In genomic region chr9:120547026-120547668, GRCm38 (mm10) we compare ENCODE assay signal across 10 mouse cellular contexts. TPM values are rescaled to one million over a fixed set of nuclear protein-coding genes. Genes with fewer than 3 reads are reported as not detected.
A peak's percentile ranks its signal among the peaks of the same experiment; 100 is the strongest.
DNase-seq lines count a peak whose midpoint lies in the region; ATAC-seq lines count a peak whose summit lies in the region.
"Had no signal": no experiment of that assay in that cellular context is flagged by ENCODE, and none has a peak within 500 bp of the region (broad histone marks: within the 10 kb centered on the region; RNA-seq: fewer than 3 reads in every experiment).

No protein-coding gene starts in this region.

- H3K9me3 ChIP-seq in lung, embryonic 16.5 days (ENCODE audit: control insufficient read depth, low read length) = no peaks in the 10 kb centered on the region
- no peaks in the 10 kb centered on the region for H3K9me3 ChIP-seq in stomach, embryonic 16.5 days (replicated peaks; ENCODE audit: control insufficient read depth, low read length)

- peaks cover 9% of the 10 kb centered on the region for H3K4me1 ChIP-seq in lung, embryonic 16.5 days (replicated peaks; ENCODE audit: control insufficient read depth, insufficient read depth, low read length)
- peaks cover 20% of the 10 kb centered on the region for H3K4me1 ChIP-seq in stomach, embryonic 16.5 days (ENCODE audit: control insufficient read depth, insufficient read depth, low read length)

- no peaks in the 10 kb centered on the region for H3K27me3 ChIP-seq in lung, embryonic 16.5 days (ENCODE audit: control insufficient read depth, insufficient read depth, low read depth, low read length)
- H3K27me3 ChIP-seq in stomach, embryonic 16.5 days (ENCODE audit: control insufficient read depth, insufficient read depth, low read length) = no peaks in the 10 kb centered on the region

- H3K27ac ChIP-seq in lung, embryonic 16.5 days (ENCODE audit: low read length) = peak overlapping the region; percentile 80
- peak overlapping the region; percentile 88 for H3K27ac ChIP-seq in stomach, embryonic 16.5 days (ENCODE audit: low read length)
- H3K27ac ChIP-seq: liver, embryonic 14.5 days had no signal

- peak overlapping the region; percentile 44 for H3K4me2 ChIP-seq in lung, embryonic 16.5 days (ENCODE audit: low read depth, low read length)
- H3K4me2 ChIP-seq in stomach, embryonic 16.5 days (ENCODE audit: low read depth, low read length) = peak overlapping the region; percentile 38

- DNase-seq in embryo, embryonic 10.5 days (ENCODE audit: low spot score) = peak; percentile 23
- DNase-seq in embryo, embryonic 9.5 days (ENCODE audit: extremely low spot score) = no peak
- peak; percentile 15 for DNase-seq in thymus, postnatal 4 days
- no peak for DNase-seq in thymus, postnatal 10 days (ENCODE audit: low spot score in 2 of 2)
- DNase-seq in cerebellum, postnatal 25 days = no peak
- DNase-seq in natural killer cell, adult 2 months (ENCODE audit: low spot score in 2 of 2) = no peak
- DNase-seq: kidney, postnatal 10 days had no signal

- no peaks in the 10 kb centered on the region for H3K36me3 ChIP-seq in lung, embryonic 16.5 days (ENCODE audit: control insufficient read depth, insufficient read depth, low read length)
- H3K36me3 ChIP-seq in stomach, embryonic 16.5 days (ENCODE audit: control insufficient read depth, insufficient read depth, low read length) = no peaks in the 10 kb centered on the region

- peak; percentile 81 for ATAC-seq in lung, embryonic 16.5 days (ENCODE audit: low read depth)
- peak; percentile 86 for ATAC-seq in stomach, embryonic 16.5 days (ENCODE audit: insufficient read depth, low FRiP score)

- 11% methylated on average over 16 of the region's 16 CpGs for WGBS in lung, embryonic 16.5 days
- WGBS in stomach, embryonic 16.5 days = 11% methylated on average over 16 of the region's 16 CpGs

- peak overlapping the region; percentile 26 for H3K9ac ChIP-seq in lung, embryonic 16.5 days (ENCODE audit: low read length)
- peak overlapping the region; percentile 33; the same call in 1 of the 2 replicates for H3K9ac ChIP-seq in stomach, embryonic 16.5 days (ENCODE audit: low read length)
- H3K9ac ChIP-seq: liver, embryonic 14.5 days had no signal

- peak overlapping the region; percentile 15; the same call in 1 of the 2 replicates for H3K4me3 ChIP-seq in lung, embryonic 16.5 days (ENCODE audit: low read length)
- no peak overlapping the region for H3K4me3 ChIP-seq in stomach, embryonic 16.5 days (replicated peaks; ENCODE audit: low read length)

RNA-seq across cellular contexts. Expression of gene Entpd3, which starts 7.5 kb away (rescaled TPM):
- 9.3 and 10.8 TPM in 2 replicates for polyA plus RNA-seq in lung, embryonic 16.5 days (2015; fragmentation: Nextera tagmentation; extraction: Ambion mirVana)
- 5.4 and 5.6 TPM in 2 replicates for polyA plus RNA-seq in stomach, embryonic 16.5 days (2015; fragmentation: Nextera tagmentation; extraction: Ambion mirVana)

RNA-seq across cellular contexts. Expression of gene Rpl14, which starts 24.1 kb away (rescaled TPM):
- polyA plus RNA-seq in lung, embryonic 16.5 days (2015; fragmentation: Nextera tagmentation; extraction: Ambion mirVana) = 767 and 782 TPM in 2 replicates
- polyA plus RNA-seq in stomach, embryonic 16.5 days (2015; fragmentation: Nextera tagmentation; extraction: Ambion mirVana) = 689 and 823 TPM in 2 replicates

RNA-seq across cellular contexts. Expression of gene Eif1b, which starts 55.1 kb away (rescaled TPM):
- 155 and 173 TPM in 2 replicates for polyA plus RNA-seq in lung, embryonic 16.5 days (2015; fragmentation: Nextera tagmentation; extraction: Ambion mirVana)
- 129 and 138 TPM in 2 replicates for polyA plus RNA-seq in stomach, embryonic 16.5 days (2015; fragmentation: Nextera tagmentation; extraction: Ambion mirVana)

Comparison
In these comparisons a context has a peak if more than half of its experiments do, and no peak if none do; other contexts are left out.
1. DNase-seq: peak in embryo, embryonic 10.5 days (single experiment) and thymus, postnatal 4 days (single experiment); none in embryo, embryonic 9.5 days (single experiment), thymus, postnatal 10 days (0 of 2), cerebellum, postnatal 25 days (0 of 2) and natural killer cell, adult 2 months (0 of 2).